Mouse (Mus musculus) cerebellum, adult 9-11 months (tissue): ENCODE data around the gene Dnah2.
A peak's percentile ranks its signal among the peaks of the same experiment; 100 is the strongest.

ENCODE experiments used
- DNase-seq: peaks from one replicate; pipeline ENCODE4 v3.0.0; 2022

The Dnah2 gene

DNA sequence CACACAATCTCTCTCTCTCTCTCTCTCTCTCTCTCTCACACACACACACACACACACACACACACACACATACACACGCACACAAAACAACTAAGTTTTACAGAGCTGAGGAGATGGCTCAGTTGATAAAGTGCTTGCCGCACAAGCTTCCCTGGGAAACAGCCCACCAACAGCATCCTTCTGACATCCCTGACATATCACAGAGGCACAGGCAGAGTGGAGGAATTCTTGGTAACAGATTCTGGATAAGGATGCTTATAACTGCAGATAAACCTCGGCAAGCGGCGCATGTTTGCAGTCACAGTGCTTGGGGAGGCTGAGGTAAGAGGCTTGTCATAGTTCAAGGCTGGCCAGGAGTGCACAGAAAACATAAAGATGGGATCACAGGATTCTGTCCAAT lies 87.3 kb downstream of the Dnah2 start:
- DNase-seq = no peak

- no peak for DNase-seq
Measured at GRCm38 (mm10) chr11:69459883-69460282, 89.0 kb downstream of the Dnah2 start.

DNA sequence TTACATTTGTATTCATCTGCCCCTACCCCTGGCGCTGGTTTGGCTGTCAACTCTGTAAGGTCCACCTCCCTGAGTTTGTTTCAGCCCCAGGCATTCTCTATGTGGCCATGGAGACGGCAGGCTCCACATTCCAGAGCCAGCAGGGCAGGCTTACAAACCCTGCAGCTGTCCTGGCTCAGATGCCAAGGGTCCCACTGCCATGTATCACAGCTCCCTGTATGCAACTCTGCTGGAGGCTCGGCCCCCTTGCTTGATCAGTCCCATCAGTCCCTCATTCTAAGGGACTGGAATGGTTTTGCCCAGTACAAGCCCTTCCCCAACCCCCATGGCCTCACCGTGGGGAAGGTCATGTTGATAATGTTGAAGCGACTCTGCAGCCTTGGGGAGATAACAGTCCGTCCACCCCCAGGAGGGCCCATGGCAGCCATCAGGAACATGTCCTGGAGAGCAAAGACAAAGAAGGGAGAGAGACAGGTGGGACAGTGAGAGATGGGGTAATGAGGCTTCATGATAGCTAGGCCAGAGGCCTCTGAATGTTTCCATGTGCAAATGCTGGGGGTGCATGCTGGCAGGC lies 91.8 kb downstream of the Dnah2 start:
- no peak for DNase-seq

- no peak for DNase-seq
Measured at GRCm38 (mm10) chr11:69452114-69452867, 96.6 kb downstream of the Dnah2 start.

GRCm38 (mm10) chr11:69447299-69447698 lies 101.6 kb downstream of the Dnah2 start:
- no peak for DNase-seq

DNA sequence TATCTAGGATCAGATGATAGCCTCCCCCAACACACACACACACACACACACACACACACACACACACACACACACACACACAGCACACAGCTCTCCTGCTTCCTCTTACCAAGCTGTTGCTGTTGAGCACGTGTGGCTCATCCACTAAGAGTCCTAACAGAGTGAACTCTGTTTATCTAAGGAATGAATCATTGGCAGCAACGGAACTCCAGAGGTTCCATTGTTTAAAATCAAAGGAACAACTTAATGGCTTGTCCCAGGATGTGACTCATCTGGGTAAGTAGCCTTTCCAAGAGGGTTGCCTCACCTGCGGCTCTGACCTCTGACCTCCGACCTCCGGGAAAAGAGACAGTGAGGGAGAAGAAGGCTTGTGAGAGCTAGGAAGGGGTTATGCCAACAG lies 105.6 kb downstream of the Dnah2 start:
- DNase-seq = no peak

DNA sequence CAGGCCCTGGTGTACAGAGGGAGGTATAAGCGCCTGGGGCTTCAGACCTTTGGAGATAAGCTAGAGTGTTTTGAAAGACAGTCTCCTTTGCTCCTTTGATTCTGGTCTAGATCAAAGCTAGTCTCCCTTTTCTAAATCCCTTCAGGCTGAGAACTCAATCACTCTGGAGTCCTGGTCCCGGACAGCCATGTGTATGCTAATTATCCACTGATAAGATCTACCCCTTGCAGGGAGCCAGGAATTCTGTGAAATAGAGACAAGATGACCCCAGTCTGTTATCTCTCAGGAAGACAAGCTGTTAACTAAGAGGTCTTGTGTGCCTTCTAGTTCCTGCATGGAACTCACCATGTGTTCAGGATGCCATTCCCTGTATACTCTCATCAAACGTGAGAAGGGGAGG lies 111.6 kb downstream of the Dnah2 start:
- DNase-seq = no peak

GRCm38 (mm10) chr11:69433189-69433588 lies 115.7 kb downstream of the Dnah2 start:
- DNase-seq = no peak

- DNase-seq = peak; percentile 52
Measured at GRCm38 (mm10) chr11:69432640-69432982, 116.3 kb downstream of the Dnah2 start.

- DNase-seq = peak; percentile 89
Measured at GRCm38 (mm10) chr11:69431829-69432639, 116.9 kb downstream of the Dnah2 start.

- peak; percentile 32 for DNase-seq
Measured at GRCm38 (mm10) chr11:69430631-69431030, 118.3 kb downstream of the Dnah2 start.

DNA sequence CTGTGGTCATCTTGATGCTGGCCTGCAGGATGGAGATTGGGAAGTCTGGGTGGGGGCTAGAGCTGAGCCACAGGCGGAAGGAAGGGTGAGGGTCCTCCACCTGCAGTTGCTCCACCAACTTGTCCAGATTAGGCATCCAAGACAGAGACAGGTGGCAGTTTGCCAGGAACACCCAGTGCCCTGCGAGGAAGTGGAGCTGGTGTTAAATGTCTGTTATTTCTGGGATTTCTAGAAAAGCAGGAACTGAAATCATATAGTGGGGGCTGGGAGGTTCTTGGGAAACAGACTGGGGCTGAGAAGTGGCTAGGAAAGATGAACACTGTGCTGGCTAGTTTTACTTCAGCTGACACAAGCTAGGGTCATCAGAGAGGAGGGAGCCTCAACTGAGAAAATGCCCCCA lies 119.6 kb downstream of the Dnah2 start:
- no peak for DNase-seq

- DNase-seq = no peak
Measured at GRCm38 (mm10) chr11:69428751-69429150, 120.2 kb downstream of the Dnah2 start.

DNA sequence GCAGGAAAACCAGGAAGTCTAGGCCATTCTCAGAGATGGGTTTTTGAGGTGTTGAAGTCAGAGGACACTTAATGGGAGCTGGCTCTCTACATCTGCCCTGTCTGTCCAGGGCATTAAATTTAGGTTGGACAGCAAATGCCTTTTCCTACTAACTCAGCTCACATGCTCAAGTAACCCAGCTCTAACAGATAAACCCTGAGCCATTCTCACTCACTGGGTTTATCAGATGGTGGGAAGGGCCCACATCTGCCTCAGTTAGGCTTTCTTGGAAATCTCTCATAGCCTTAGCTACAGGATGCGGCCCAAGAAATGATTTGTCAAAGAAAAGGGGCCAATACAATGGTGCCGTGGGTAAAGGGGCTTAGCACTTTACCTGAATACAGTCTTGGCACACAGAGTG lies 122.7 kb downstream of the Dnah2 start:
- DNase-seq = no peak

DNA sequence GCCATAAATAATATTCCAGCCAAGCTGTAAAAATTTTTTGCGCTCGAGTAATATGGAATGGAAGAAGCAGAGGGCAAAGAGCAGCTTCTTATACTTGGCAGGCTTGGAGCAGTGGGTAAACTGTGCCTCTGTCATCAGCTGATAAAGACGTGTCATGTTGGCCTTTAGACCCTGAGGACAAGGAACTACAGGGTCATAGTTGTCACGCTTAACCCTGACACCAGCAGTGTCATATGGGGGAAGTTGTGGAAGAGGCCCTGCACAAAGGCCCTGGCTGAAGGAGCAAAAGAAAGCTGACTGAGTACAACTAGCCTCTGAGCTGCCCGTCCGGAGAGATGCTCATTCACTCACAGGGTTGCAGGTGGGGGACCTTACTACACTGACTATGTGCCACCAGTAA lies 125.0 kb downstream of the Dnah2 start:
- DNase-seq = no peak

DNA sequence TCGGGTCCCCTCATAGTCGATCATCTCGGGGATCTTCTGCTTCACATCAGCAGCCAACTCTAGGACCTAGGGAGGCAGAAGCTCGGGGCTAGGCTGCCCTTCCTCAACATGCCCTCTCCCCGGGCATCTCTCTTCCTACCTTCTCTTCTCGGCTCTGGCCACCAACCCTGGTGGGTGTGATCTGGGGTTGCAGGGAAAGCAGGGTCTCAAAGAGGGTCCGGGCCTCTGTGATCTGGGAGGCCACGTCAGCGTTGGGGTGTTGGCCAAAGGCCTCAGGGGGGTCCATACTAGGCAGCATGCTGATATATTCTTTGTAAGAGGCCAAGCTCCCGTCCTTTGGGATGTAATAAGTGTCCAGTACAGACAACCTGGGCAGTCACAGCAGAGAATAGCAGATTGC lies 126.1 kb downstream of the Dnah2 start:
- DNase-seq = peak; percentile 49

- DNase-seq = peak; percentile 51
Measured at GRCm38 (mm10) chr11:69421131-69421977, 127.6 kb downstream of the Dnah2 start.

GRCm38 (mm10) chr11:69420554-69421000 lies 128.3 kb downstream of the Dnah2 start:
- DNase-seq = peak; percentile 74

DNA sequence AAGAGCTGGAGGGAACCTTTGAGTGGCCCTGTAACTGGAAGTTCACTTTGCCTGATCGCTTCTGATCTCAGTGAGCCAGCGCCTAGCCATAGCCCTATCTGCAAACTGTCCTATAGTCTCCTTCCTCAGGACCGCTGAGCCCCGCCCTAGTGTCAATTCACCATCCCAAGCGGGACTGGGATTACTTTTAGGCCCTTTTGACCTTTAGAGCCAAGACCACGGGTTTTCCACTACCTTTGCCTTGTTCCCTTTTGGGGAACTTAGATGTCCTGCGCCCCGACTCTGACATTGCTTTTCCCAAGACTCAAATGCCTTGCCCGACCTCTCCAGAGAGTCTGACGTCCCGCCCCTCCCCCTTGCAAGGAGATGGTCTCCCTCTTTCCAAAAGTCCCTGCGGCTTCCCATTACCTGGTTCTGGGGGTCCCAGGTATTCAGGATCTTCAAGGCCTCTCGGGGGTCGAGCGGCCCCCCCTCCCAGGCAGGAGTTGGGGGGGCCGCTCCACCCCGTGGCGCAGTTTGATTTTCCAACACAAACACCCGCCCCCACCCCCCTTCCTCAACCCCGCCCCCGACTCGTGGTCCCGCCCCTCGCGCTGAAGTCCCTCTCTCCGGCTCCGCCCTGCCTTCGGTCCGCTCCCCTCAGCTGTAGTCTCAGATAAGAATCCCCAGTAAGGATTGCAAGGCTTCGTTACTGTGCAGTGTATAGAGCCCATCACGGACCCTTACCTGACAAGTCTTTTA lies 128.9 kb downstream of the Dnah2 start:
- peak; percentile 79 for DNase-seq

GRCm38 (mm10) chr11:69419443-69419812 lies 129.5 kb downstream of the Dnah2 start:
- DNase-seq = peak; percentile 74

- peak; percentile 98 for DNase-seq
Measured at GRCm38 (mm10) chr11:69418481-69419442, 130.1 kb downstream of the Dnah2 start.
